Mouse (Mus musculus) kidney, adult 2 months (tissue): Measurements from ENCODE around the gene Sbf1. TPM values are rescaled to one million over a fixed set of nuclear protein-coding genes. Genes with fewer than 3 reads are reported as not detected.
A peak's percentile ranks its signal among the peaks of the same experiment; 100 is the strongest.

Experiments used
- DNase-seq: peaks from one replicate; pipeline ENCODE4 v3.0.0; 2021
- H3K27ac ChIP-seq: fragments of 200-500 bp; 2 replicates; pipeline ENCODE4 v1.5.1; 2012; ENCODE audit warnings: low read depth, low read length, control low read depth, inconsistent platforms; ENCODE audit not compliant: insufficient read depth
- H3K27me3 ChIP-seq: fragments of 200-500 bp; replicated peaks from 2 replicates; pipeline ENCODE4 v1.6.1; 2012; ENCODE audit warnings: mild to moderate bottlenecking, moderate library complexity, low read length, inconsistent platforms; ENCODE audit not compliant: control insufficient read depth, insufficient read depth
- H3K36me3 ChIP-seq: fragments of 200-500 bp; 2 replicates; pipeline ENCODE4 v1.6.1; 2012; ENCODE audit warnings: mild to moderate bottlenecking, moderate library complexity, low read length, inconsistent platforms; ENCODE audit not compliant: control insufficient read depth, insufficient read depth
- H3K4me1 ChIP-seq: fragments of 200-500 bp; 2 replicates; pipeline ENCODE4 v1.6.1; 2011; ENCODE audit warnings: low read length; ENCODE audit not compliant: control insufficient read depth, insufficient read depth
- H3K4me3 ChIP-seq: fragments of 200-500 bp; 2 replicates; pipeline ENCODE4 v1.5.1; 2011; ENCODE audit warnings: mild to moderate bottlenecking, low read depth, low read length, control low read depth; ENCODE audit not compliant: insufficient read depth
- CTCF ChIP-seq: fragments of 200-500 bp; conservative IDR thresholded peaks from 2 replicates; pipeline ENCODE4 v1.5.1; 2011; ENCODE audit warnings: low read depth, mild to moderate bottlenecking, control low read depth, low read length, moderate library complexity, mixed read lengths; ENCODE audit not compliant: insufficient read depth, insufficient read length
- POLR2A ChIP-seq: fragments of 200-500 bp; IDR thresholded peaks from one replicate; pipeline ENCODE4 v1.6.1; 2011; ENCODE audit warnings: low read depth, low read length, control low read depth
- WGBS: fragments of 180-500 bp; shearing (Covaris S2); methylation state at CpG from one replicate; pipeline ENCODE4 v1.1.7; 2018; 5-methylcytosine and 5-hydroxymethylcytosine counted together
- polyA plus RNA-seq: library from polyadenylated mRNA; depleted of rRNA; stranded (reverse); fragments of >200 nt; gene quantifications from 2 replicates; pipeline ENCODE4 v1.2.3, GENCODE M21; 2012

Sbf1 gene
- polyA plus RNA-seq, 1 experiment, result 174 TPM

DNA sequence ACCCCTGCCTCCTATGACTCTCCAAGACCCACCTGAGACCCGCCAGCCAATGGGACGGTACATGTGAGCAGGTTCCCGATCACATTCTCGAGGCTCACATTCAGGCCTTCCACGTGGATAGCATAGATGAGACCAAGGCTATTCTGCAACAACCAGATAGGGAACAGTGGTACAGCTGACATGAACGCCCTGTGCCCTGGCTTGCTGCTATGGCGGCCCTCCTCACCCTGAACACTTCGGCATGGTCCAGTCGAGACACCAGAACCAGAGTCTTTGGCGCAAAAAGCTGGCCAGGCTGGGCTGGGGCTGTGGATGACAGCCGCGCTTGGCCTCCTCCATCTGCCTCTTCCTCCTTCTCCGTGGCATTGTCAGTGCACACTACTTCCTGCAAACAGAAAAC, 7.7 kb downstream of the Sbf1 start:
- Histone ChIP-seq H3K27ac (no peak overlapping the region), H3K4me3 (no peak overlapping the region), H3K27me3 (no peaks in the 10 kb centered on the region), H3K36me3 (no peaks in the 10 kb centered on the region; the same call in 1 of the 2 replicates), H3K4me1 (peaks cover 13% of the 10 kb centered on the region; the same call in 1 of the 2 replicates)
- DNase-seq, result no peak
- WGBS, result 89% methylated on average over 13 of the region's 13 CpGs
- TF ChIP-seq POLR2A (no peak), CTCF (no peak)

DNA sequence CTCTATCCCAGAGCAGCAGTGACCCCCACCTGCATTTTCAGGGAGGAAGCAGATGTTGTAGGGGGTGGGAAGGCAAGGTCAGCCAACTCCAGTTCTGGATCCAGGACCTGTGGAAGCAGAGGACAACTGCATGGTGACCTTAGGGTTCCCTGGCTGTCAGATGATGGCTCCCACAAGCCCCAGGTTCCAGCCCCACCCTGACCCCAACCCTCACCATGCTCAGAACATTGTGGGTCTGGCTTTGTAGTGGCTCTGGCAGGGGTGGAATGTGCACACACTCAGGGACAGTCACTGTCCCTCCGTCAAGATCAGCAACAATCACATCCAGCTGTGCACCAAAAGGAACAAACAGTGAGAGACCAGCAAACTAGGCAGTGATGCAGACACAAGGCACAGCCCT, 9.1 kb downstream of the Sbf1 start:
- WGBS, result 79% methylated on average over 1 of the region's 1 CpGs
- Histone ChIP-seq H3K27ac (no peak overlapping the region), H3K36me3 (no peaks in the 10 kb centered on the region; the same call in none of the 2 replicates), H3K27me3 (no peaks in the 10 kb centered on the region), H3K4me1 (peaks cover 10% of the 10 kb centered on the region; the same call in 1 of the 2 replicates), H3K4me3 (no peak overlapping the region)
- DNase-seq, result no peak
- no peak for TF ChIP-seq POLR2A
- TF ChIP-seq CTCF, result no peak

GRCm38 (mm10) chr15:89300600-89300999, 14.5 kb downstream of the Sbf1 start:
- Histone ChIP-seq H3K4me1 (no peaks in the 10 kb centered on the region), H3K27ac (no peak overlapping the region), H3K27me3 (no peaks in the 10 kb centered on the region), H3K4me3 (no peak overlapping the region), H3K36me3 (no peaks in the 10 kb centered on the region; the same call in none of the 2 replicates)
- peak; percentile 26 for DNase-seq
- TF ChIP-seq CTCF, result no peak
- TF ChIP-seq POLR2A, result no peak
- 75% methylated on average over 8 of the region's 8 CpGs for WGBS

DNA sequence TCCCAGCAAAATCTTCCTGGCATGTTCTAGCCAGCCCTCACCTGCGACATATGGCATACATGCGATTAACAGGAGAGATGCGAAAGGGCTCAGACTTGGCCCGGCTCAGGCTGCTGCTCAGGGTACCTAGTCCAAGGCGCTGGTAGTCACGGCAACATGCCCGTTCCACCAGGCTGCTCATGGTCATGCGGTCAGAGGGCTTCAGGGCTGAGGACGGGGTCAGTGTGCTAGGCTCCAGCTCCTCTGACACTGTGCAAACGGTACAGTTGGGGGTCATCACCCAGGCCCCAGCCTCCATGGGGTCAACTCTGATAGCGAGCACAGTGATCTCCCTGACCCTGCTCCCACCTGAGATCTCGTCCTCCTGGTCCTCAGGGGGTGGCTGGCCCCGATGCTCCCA, 14.9 kb downstream of the Sbf1 start:
- WGBS, result 63% methylated on average over 13 of the region's 13 CpGs
- DNase-seq, result peak; percentile 63
- TF ChIP-seq POLR2A (no peak), CTCF (no peak)

DNA sequence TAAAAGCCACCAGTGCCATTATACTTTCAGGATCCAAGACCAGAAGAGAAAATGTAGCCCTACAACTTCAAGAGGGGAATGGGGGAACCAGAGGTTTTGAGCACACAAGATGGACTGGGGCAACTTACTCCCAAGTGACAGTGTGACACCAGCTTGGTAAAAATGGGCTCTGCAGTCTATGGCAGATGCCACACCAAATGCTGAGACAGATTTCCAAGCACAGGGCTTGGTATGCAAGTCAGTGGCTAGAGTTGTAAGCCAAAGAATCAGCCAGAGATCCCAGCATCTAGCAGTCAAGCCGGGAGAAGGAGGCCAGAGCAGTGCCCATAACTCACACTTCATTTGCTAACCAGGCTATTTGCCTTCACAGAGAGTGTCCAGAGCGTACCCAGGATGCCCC, 17.4 kb downstream of the Sbf1 start:
- DNase-seq, result no peak
- 95% methylated on average over 2 of the region's 2 CpGs for whole genome bisulfite sequencing
- no peaks in the 10 kb centered on the region for H3K27me3 ChIP-seq
- H3K36me3 ChIP-seq, result no peaks in the 10 kb centered on the region; the same call in none of the 2 replicates
- H3K27ac ChIP-seq, result no peak overlapping the region
- H3K4me1 ChIP-seq, result no peaks in the 10 kb centered on the region
- H3K4me3 ChIP-seq, result no peak overlapping the region
- no peak for TF ChIP-seq CTCF
- TF ChIP-seq POLR2A, result no peak

More for the DNA sequence above, 14.9 kb downstream of the Sbf1 start:
- Histone ChIP-seq H3K27ac (no peak overlapping the region), H3K4me1 (no peaks in the 10 kb centered on the region), H3K27me3 (no peaks in the 10 kb centered on the region), H3K4me3 (no peak overlapping the region), H3K36me3 (no peaks in the 10 kb centered on the region; the same call in none of the 2 replicates)

DNA sequence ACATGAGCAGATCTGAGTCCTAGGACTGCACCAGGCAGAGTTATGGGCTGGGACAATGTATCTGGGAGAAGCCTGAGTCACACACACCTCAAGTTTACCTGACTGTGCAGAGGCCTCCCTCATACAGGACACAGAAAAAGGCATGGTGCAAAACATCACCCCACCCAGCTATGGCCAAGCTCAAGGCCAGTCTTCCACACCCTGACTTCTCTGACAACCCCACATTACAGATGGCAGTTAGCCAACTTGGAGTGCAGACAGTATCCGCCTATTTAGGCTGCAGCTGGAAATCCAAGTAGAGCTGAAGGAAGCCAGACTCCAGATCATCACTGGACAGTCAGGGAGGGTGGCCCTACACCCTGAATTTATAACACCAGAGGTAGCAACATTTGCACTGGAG, 18.6 kb downstream of the Sbf1 start:
- H3K36me3 ChIP-seq, result no peaks in the 10 kb centered on the region; the same call in 1 of the 2 replicates
- H3K27me3 ChIP-seq, result no peaks in the 10 kb centered on the region
- H3K4me3 ChIP-seq, result no peak overlapping the region
- TF ChIP-seq POLR2A (no peak), CTCF (no peak)
- no peak overlapping the region for H3K27ac ChIP-seq
- no peaks in the 10 kb centered on the region for H3K4me1 ChIP-seq
- 50% methylated on average over 1 of the region's 1 CpGs for WGBS
- peak; percentile 40 for DNase-seq

DNA sequence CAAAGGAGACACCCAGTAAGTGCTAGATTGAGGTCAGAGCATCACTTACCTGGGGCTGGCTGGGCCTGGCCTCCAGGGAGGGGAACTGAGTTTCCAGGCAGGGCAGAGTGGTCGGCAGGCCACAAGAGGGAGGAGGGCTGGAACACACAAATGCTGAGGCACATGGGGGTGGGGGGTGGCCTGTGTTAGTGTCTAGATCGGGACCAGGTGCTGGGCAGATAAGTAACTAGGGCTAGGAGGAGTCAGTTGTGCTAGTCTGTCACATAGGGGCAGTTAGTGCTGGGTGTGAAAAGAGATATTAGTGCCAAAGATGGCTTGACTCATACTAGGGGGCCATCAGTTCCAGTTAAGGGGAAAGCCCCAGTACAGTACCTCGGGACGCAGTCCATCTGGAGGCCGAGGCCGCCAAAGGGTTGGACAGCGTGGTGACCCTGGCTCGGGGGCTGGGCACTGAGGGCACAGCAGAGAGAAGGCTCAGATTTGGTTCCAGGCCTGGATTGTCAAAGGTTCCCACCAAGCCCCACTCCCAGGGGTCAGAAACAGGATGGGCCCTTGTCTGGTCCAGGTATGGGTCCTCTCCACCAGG, 19.4 kb downstream of the Sbf1 start:
- no peak for TF ChIP-seq POLR2A
- TF ChIP-seq CTCF, result no peak
- WGBS, result 74% methylated on average over 8 of the region's 8 CpGs
- no peaks in the 10 kb centered on the region for H3K27me3 ChIP-seq
- DNase-seq, result no peak
- no peaks in the 10 kb centered on the region for H3K4me1 ChIP-seq
- H3K36me3 ChIP-seq, result no peaks in the 10 kb centered on the region; the same call in 1 of the 2 replicates
- H3K4me3 ChIP-seq, result no peak overlapping the region
- H3K27ac ChIP-seq, result no peak overlapping the region
